Mouse (Mus musculus) C2C12 (cell line): ENCODE measurements around the gene Olfr1419. TPM values are rescaled to one million over a fixed set of nuclear protein-coding genes. Genes with fewer than 3 reads are reported as not detected.
"Not testable (repeated sequence)": the region's sequence is repeated elsewhere in the genome, so short reads cannot be mapped to it uniquely, and the experiment has no call there.

ENCODE experiments used
- H3K27me3 ChIP-seq: one replicate; pipeline ENCODE4 v1.6.1; 2011; ENCODE audit not compliant: control insufficient read depth, insufficient read depth, insufficient read length
- H3K36me3 ChIP-seq: one replicate; pipeline ENCODE4 v1.6.1; 2011; ENCODE audit not compliant: control insufficient read depth, insufficient read depth
- H3K4me3 ChIP-seq: one replicate; pipeline ENCODE4 v1.5.1; 2011; ENCODE audit warnings: mild to moderate bottlenecking, control low read depth; ENCODE audit not compliant: poor library complexity, insufficient read depth, severe bottlenecking
- H3K79me2 ChIP-seq: one replicate; pipeline ENCODE4 v1.6.1; 2011; ENCODE audit not compliant: control insufficient read depth, insufficient read depth
- H3K79me3 ChIP-seq: one replicate; pipeline ENCODE4 v1.6.1; 2011; ENCODE audit warnings: low read depth, control low read depth
- H3ac ChIP-seq: one replicate; pipeline ENCODE3; 2011; ENCODE audit warnings: low read depth; ENCODE audit not compliant: control insufficient read depth, insufficient read length
- CEBPB ChIP-seq: IDR thresholded peaks from one replicate; pipeline ENCODE4 v1.6.1; 2011; ENCODE audit warnings: low read depth, mild to moderate bottlenecking, control low read depth, moderate library complexity
- CTCF ChIP-seq: IDR thresholded peaks from one replicate; pipeline ENCODE4 v1.5.1; 2011; ENCODE audit not compliant: control insufficient read depth, insufficient read depth, insufficient read length
- FOSL1 ChIP-seq: IDR thresholded peaks from one replicate; pipeline ENCODE4 v1.8.0; 2011; ENCODE audit warnings: mild to moderate bottlenecking, low read length; ENCODE audit not compliant: poor library complexity, insufficient read depth, severe bottlenecking
- MAX ChIP-seq: IDR thresholded peaks from one replicate; pipeline ENCODE4 v1.6.1; 2011; ENCODE audit warnings: mild to moderate bottlenecking, control low read depth
- MYOD1 ChIP-seq: IDR thresholded peaks from one replicate; pipeline ENCODE4 v1.6.1; 2011; ENCODE audit warnings: low read depth; ENCODE audit not compliant: control insufficient read depth, insufficient read length
- MYOG ChIP-seq: IDR thresholded peaks from one replicate; pipeline ENCODE4 v1.6.1; 2011; ENCODE audit not compliant: control insufficient read depth, insufficient read length; ENCODE audit errors: extremely low read depth
- USF1 ChIP-seq: IDR thresholded peaks from one replicate; pipeline ENCODE4 v1.6.1; 2011; ENCODE audit warnings: low read depth, mild to moderate bottlenecking, control low read depth, moderate library complexity
- polyA plus RNA-seq: library from polyadenylated mRNA; unstranded; fragments of >200 nt; fragmentation: generic; extraction: Trizol; gene quantifications from one replicate; pipeline ENCODE4 v1.2.1, GENCODE M21; 2012; ENCODE audit warnings: missing spikeins

Olfr1419 gene
- polyA plus RNA-seq, 1 experiment: not detected

- H3K79me3 ChIP-seq: peaks cover 34% of the 10 kb centered on the region
- peaks cover 48% of the 10 kb centered on the region for H3K79me2 ChIP-seq
- peak overlapping the region; percentile 69 for H3ac ChIP-seq
- peak overlapping the region; percentile 78 for H3K4me3 ChIP-seq
- H3K36me3 ChIP-seq: peaks cover 24% of the 10 kb centered on the region
- no peaks in the 10 kb centered on the region for H3K27me3 ChIP-seq
- no peak for TF ChIP-seq CTCF
- no peak for TF ChIP-seq USF1
- TF ChIP-seq CEBPB: no peak
- TF ChIP-seq MYOD1: no peak
- no peak for TF ChIP-seq FOSL1
- TF ChIP-seq MYOG: no peak
- no peak for TF ChIP-seq MAX
Observed at GRCm38 (mm10) chr19:11911603-11912002, 36.7 kb upstream of the Olfr1419 start.

GRCm38 (mm10) chr19:11911021-11911420, 36.1 kb upstream of the Olfr1419 start:
- peaks cover 43% of the 10 kb centered on the region for H3K79me2 ChIP-seq
- no peak overlapping the region for H3ac ChIP-seq
- H3K36me3 ChIP-seq: peaks cover 19% of the 10 kb centered on the region
- peak overlapping the region; percentile 78 for H3K4me3 ChIP-seq
- TF ChIP-seq CEBPB (no peak), MYOG (no peak), USF1 (no peak), MYOD1 (no peak), MAX (no peak), FOSL1 (no peak), CTCF (no peak)
- H3K79me3 ChIP-seq: peaks cover 28% of the 10 kb centered on the region
- no peaks in the 10 kb centered on the region for H3K27me3 ChIP-seq

- H3ac ChIP-seq: no peak within 1 kb of the TSS
- no peak within 1 kb of the TSS for H3K4me3 ChIP-seq
- no peaks in the 10 kb centered on the region for H3K79me3 ChIP-seq
- TF ChIP-seq MYOG (no peak), MYOD1 (no peak), CTCF (no peak), USF1 (no peak), FOSL1 (no peak), MAX (no peak), CEBPB (no peak)
- H3K27me3 ChIP-seq: no peaks in the 10 kb centered on the region
- no peaks in the 10 kb centered on the region for H3K79me2 ChIP-seq
- H3K36me3 ChIP-seq: no peaks in the 10 kb centered on the region
Observed at GRCm38 (mm10) chr19:11886265-11886664, 11.4 kb upstream of the Olfr1419 start, which contains the start of gene Olfr1420. Olfr1420 (plus strand) TSS chr19:11886565.

- not testable (repeated sequence) for H3ac ChIP-seq, H3K4me3 ChIP-seq, H3K79me2 ChIP-seq, H3K79me3 ChIP-seq, H3K36me3 ChIP-seq, H3K27me3 ChIP-seq
Observed at GRCm38 (mm10) chr19:11878404-11878803, 3.5 kb upstream of the Olfr1419 start.

GRCm38 (mm10) chr19:11867837-11868236, 7.1 kb downstream of the Olfr1419 start:
- H3K36me3 ChIP-seq: no peaks in the 10 kb centered on the region
- H3K79me3 ChIP-seq: no peaks in the 10 kb centered on the region
- H3K79me2 ChIP-seq: no peaks in the 10 kb centered on the region
- H3K4me3 ChIP-seq: no peak overlapping the region
- TF ChIP-seq USF1 (no peak), CTCF (no peak), MYOG (no peak), MAX (no peak), CEBPB (no peak), MYOD1 (no peak), FOSL1 (no peak)
- no peaks in the 10 kb centered on the region for H3K27me3 ChIP-seq
- no peak overlapping the region for H3ac ChIP-seq

- Histone ChIP-seq H3ac (no peak within 1 kb of the TSS), H3K4me3 (no peak within 1 kb of the TSS), H3K79me3 (no peaks in the 10 kb centered on the region), H3K27me3 (no peaks in the 10 kb centered on the region), H3K79me2 (no peaks in the 10 kb centered on the region), H3K36me3 (no peaks in the 10 kb centered on the region)
- no peak for TF ChIP-seq CEBPB
- no peak for TF ChIP-seq MYOG
- no peak for TF ChIP-seq FOSL1
- TF ChIP-seq MAX: no peak
- no peak for TF ChIP-seq MYOD1
- TF ChIP-seq USF1: no peak
- no peak for TF ChIP-seq CTCF
Observed at GRCm38 (mm10) chr19:11860966-11861365, 13.9 kb downstream of the Olfr1419 start, which contains the start of gene Olfr1418. Olfr1418 (minus strand) TSS chr19:11861066.
